Mouse (Mus musculus): ENCODE results near the gene Rcc1l. TPM values are rescaled to one million over a fixed set of nuclear protein-coding genes. Genes with fewer than 3 reads are reported as not detected.

Rcc1l gene
- polyA plus RNA-seq, 1 experiment from 2014 or later: 10.2 TPM

- Histone ChIP-seq H3K36me3 (replicated peaks; ENCODE audit: insufficient read depth, low read length) (peaks cover 20% of the 10 kb centered on the region), H3K27me3 (ENCODE audit: insufficient read depth, low read length) (no peaks in the 10 kb centered on the region), H3K4me2 (ENCODE audit: low read depth, low read length) (no peak overlapping the region), H3K4me3 (ENCODE audit: low read depth, low read length) (no peak overlapping the region), H3K27ac (ENCODE audit: low read depth) (no peak overlapping the region), H3K9ac (replicated peaks) (no peak overlapping the region), H3K4me1 (ENCODE audit: insufficient read depth) (no peaks in the 10 kb centered on the region), H3K9me3 (ENCODE audit: low read length) (no peaks in the 10 kb centered on the region)
- TF ChIP-seq CTCF (IDR thresholded peaks at IDR 0.05; ENCODE audit: low read depth): no peak
- no peak for TF ChIP-seq EP300 (IDR thresholded peaks at IDR 0.05; ENCODE audit: low read depth)
- 80% methylated on average over 7 of the region's 7 CpGs for WGBS (ENCODE audit: insufficient replicate concordance)
- ATAC-seq (no peak), DNase-seq (no peak)
These were observed 9.9 kb downstream of the Rcc1l start for GRCm38 (mm10) chr5:134166642-134167041.

- Histone ChIP-seq H3K9ac (replicated peaks) (no peak overlapping the region), H3K4me1 (ENCODE audit: insufficient read depth) (no peaks in the 10 kb centered on the region), H3K9me3 (ENCODE audit: low read length) (no peaks in the 10 kb centered on the region), H3K27ac (ENCODE audit: low read depth) (no peak overlapping the region), H3K36me3 (replicated peaks; ENCODE audit: insufficient read depth, low read length) (peaks cover 23% of the 10 kb centered on the region), H3K4me3 (ENCODE audit: low read depth, low read length) (no peak overlapping the region), H3K4me2 (ENCODE audit: low read depth, low read length) (no peak overlapping the region), H3K27me3 (ENCODE audit: insufficient read depth, low read length) (no peaks in the 10 kb centered on the region)
- ATAC-seq: no peak
- DNase-seq: no peak
- no peak for TF ChIP-seq CTCF (IDR thresholded peaks at IDR 0.05; ENCODE audit: low read depth)
- TF ChIP-seq EP300 (IDR thresholded peaks at IDR 0.05; ENCODE audit: low read depth): no peak
- 65% methylated on average over 5 of the region's 5 CpGs for WGBS (ENCODE audit: insufficient replicate concordance)
These were observed 11.9 kb downstream of the Rcc1l start for GRCm38 (mm10) chr5:134164688-134165087.

- H3K4me3 ChIP-seq (ENCODE audit: low read depth, low read length): no peak overlapping the region
- TF ChIP-seq CTCF (IDR thresholded peaks at IDR 0.05; ENCODE audit: low read depth) (no peak), EP300 (IDR thresholded peaks at IDR 0.05; ENCODE audit: low read depth) (no peak)
- no peak overlapping the region for H3K9ac ChIP-seq (replicated peaks)
- H3K27ac ChIP-seq (ENCODE audit: low read depth): no peak overlapping the region
- no peak overlapping the region for H3K4me2 ChIP-seq (ENCODE audit: low read depth, low read length)
- DNase-seq (no peak), ATAC-seq (no peak)
- 79% methylated on average over 7 of the region's 7 CpGs for WGBS (ENCODE audit: insufficient replicate concordance)
- H3K27me3 ChIP-seq (ENCODE audit: insufficient read depth, low read length): no peaks in the 10 kb centered on the region
- peaks cover 41% of the 10 kb centered on the region for H3K36me3 ChIP-seq (replicated peaks; ENCODE audit: insufficient read depth, low read length)
- H3K9me3 ChIP-seq (ENCODE audit: low read length): no peaks in the 10 kb centered on the region
- no peaks in the 10 kb centered on the region for H3K4me1 ChIP-seq (ENCODE audit: insufficient read depth)
These were observed 20.6 kb downstream of the Rcc1l start for GRCm38 (mm10) chr5:134155916-134156466.

GRCm38 (mm10) chr5:134151895-134152294 lies 24.7 kb downstream of the Rcc1l start:
- H3K4me1 ChIP-seq (ENCODE audit: insufficient read depth): no peaks in the 10 kb centered on the region
- H3K9ac ChIP-seq (replicated peaks): no peak overlapping the region
- DNase-seq: no peak
- H3K4me3 ChIP-seq (ENCODE audit: low read depth, low read length): no peak overlapping the region
- no peak for ATAC-seq
- 74% methylated on average over 11 of the region's 11 CpGs for WGBS (ENCODE audit: insufficient replicate concordance)
- H3K4me2 ChIP-seq (ENCODE audit: low read depth, low read length): no peak overlapping the region
- no peaks in the 10 kb centered on the region for H3K27me3 ChIP-seq (ENCODE audit: insufficient read depth, low read length)
- no peak overlapping the region for H3K27ac ChIP-seq (ENCODE audit: low read depth)
- TF ChIP-seq CTCF (IDR thresholded peaks at IDR 0.05; ENCODE audit: low read depth) (no peak), EP300 (IDR thresholded peaks at IDR 0.05; ENCODE audit: low read depth) (no peak)
- no peaks in the 10 kb centered on the region for H3K9me3 ChIP-seq (ENCODE audit: low read length)
- peaks cover 32% of the 10 kb centered on the region for H3K36me3 ChIP-seq (replicated peaks; ENCODE audit: insufficient read depth, low read length)

DNA sequence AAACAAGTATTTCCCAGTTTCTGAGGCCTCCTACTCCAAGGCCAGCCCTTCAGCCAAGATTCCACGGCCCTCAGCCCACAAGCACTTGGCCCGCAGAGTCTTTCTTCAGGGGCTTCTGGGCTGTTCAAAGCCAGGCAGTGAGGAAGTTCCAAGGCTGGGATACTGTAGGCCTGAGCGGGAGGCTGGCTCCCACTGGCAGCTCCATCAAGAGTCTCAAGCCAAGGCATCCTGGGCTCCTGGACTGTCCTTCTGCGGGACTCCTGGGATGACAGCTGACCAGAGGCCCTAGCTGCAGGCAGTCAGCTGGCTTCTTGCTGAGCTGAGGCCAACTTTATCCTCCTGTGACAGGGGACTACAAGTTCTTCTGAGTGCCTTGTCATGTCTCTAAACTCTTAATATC lies 28.4 kb downstream of the Rcc1l start:
- Histone ChIP-seq H3K27me3 (ENCODE audit: insufficient read depth, low read length) (no peaks in the 10 kb centered on the region), H3K27ac (ENCODE audit: low read depth) (no peak overlapping the region), H3K36me3 (replicated peaks; ENCODE audit: insufficient read depth, low read length) (peaks cover 17% of the 10 kb centered on the region), H3K4me3 (ENCODE audit: low read depth, low read length) (no peak overlapping the region), H3K9ac (replicated peaks) (no peak overlapping the region), H3K9me3 (ENCODE audit: low read length) (0 out of 2 replicates have a peak, but pooled peaks cover 2% of the 10 kb centered on the region), H3K4me2 (ENCODE audit: low read depth, low read length) (no peak overlapping the region), H3K4me1 (ENCODE audit: insufficient read depth) (no peaks in the 10 kb centered on the region)
- DNase-seq: no peak
- 81% methylated on average over 4 of the region's 4 CpGs for WGBS (ENCODE audit: insufficient replicate concordance)
- TF ChIP-seq CTCF (IDR thresholded peaks at IDR 0.05; ENCODE audit: low read depth) (no peak), EP300 (IDR thresholded peaks at IDR 0.05; ENCODE audit: low read depth) (no peak)
- ATAC-seq: no peak

DNA sequence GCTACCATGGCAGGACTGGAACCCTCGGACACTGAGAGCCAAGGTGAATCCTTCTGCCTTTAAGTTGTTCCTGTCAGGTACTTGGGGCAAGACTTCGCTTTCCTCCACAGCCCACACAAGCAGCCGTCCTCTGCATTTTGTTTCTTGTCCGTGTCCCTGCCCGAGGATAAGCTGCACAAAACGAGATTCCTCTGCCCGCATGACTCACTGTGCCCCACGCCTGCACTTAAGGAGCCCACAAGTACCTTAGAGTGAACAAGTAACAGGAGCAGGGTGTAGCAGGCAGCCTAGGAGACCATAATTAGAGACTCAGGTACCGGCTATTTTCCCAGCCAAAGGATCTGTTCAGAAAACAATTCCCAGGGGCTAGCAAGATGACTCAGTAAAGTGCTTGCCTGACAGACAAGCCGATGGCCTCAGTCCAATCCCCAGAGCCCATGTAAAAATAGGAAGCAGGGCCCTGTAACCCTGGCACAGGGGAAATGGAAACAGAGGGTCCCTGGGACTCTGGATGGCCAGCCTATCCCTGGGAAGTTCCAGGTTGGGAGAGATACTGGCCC lies 29.3 kb downstream of the Rcc1l start:
- H3K27me3 ChIP-seq (ENCODE audit: insufficient read depth, low read length): no peaks in the 10 kb centered on the region
- TF ChIP-seq EP300 (IDR thresholded peaks at IDR 0.05; ENCODE audit: low read depth) (no peak), CTCF (IDR thresholded peaks at IDR 0.05; ENCODE audit: low read depth) (no peak)
- no peak overlapping the region for H3K27ac ChIP-seq (ENCODE audit: low read depth)
- 90% methylated on average over 10 of the region's 10 CpGs for WGBS (ENCODE audit: insufficient replicate concordance)
- H3K36me3 ChIP-seq (replicated peaks; ENCODE audit: insufficient read depth, low read length): peaks cover 17% of the 10 kb centered on the region
- H3K4me1 ChIP-seq (ENCODE audit: insufficient read depth): no peaks in the 10 kb centered on the region
- H3K9me3 ChIP-seq (ENCODE audit: low read length): 0 out of 2 replicates have a peak, but pooled peaks cover 2% of the 10 kb centered on the region
- H3K4me3 ChIP-seq (ENCODE audit: low read depth, low read length): no peak overlapping the region
- no peak overlapping the region for H3K4me2 ChIP-seq (ENCODE audit: low read depth, low read length)
- DNase-seq: no peak
- no peak overlapping the region for H3K9ac ChIP-seq (replicated peaks)
- ATAC-seq: no peak
